Mouse (Mus musculus): ENCODE data around the gene H2afv. TPM values are rescaled to one million over a fixed set of nuclear protein-coding genes. Genes with fewer than 3 reads are reported as not detected.
"Not testable (repeated sequence)": the region's sequence is repeated elsewhere in the genome, so short reads cannot be mapped to it uniquely, and the experiment has no call there.

The H2afv gene
- polyA plus RNA-seq, 1 experiment: 200 TPM

DNA sequence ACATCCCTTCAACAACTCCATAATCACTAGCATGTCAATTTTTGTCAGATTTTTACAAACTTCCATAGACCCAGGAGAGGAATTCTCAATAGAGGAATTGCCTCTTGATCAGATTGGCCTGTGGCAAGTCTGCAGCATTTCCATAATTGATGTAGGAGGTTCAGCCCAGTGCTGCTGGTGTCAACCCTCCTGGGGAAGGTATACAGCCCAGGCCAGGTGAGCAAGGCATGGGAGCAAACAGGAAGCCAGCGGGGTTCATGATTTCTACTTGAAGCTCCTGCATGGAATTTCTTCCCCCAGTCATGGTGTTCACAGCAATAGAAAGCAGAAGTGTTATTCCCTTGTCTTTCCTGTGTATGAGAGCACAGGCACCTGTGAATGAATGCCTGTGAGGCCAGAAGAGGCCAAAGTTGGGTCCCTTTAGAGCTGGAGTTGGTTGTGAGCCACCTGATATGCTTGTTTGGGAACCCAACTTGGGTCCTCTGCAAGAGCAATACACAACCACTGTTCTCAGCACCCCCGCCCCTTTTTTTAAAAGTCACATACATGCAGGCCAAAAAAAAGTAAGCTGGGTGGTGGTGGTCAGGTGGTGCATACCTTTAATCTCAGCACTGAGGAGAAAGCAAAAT is 23.4 kb downstream of the H2afv start:
- no peaks in the 10 kb centered on the region for H3K27me3 ChIP-seq (ENCODE audit: control insufficient read depth, insufficient read depth, low read length, poor library complexity, severe bottlenecking)
- no peaks in the 10 kb centered on the region for H3K9me3 ChIP-seq (replicated peaks; ENCODE audit: control insufficient read depth, insufficient read depth, low read length, poor library complexity, severe bottlenecking)
- H3K36me3 ChIP-seq (ENCODE audit: control insufficient read depth, insufficient read depth, low read length, poor library complexity, severe bottlenecking): peaks cover 55% of the 10 kb centered on the region
- no peak overlapping the region for H3K4me3 ChIP-seq (ENCODE audit: low read depth, low read length)
- peak overlapping the region; percentile 46; the same call in 1 of the 2 replicates for H3K27ac ChIP-seq (ENCODE audit: insufficient read depth, low read length)
- TF ChIP-seq POLR2A (IDR thresholded peaks at IDR 0.05; ENCODE audit: insufficient read depth, low read length) (no peak), EP300 (IDR thresholded peaks at IDR 0.05; ENCODE audit: insufficient read depth, low read depth, low read length) (no peak), CTCF (IDR thresholded peaks at IDR 0.05; ENCODE audit: low read depth, low read length) (no peak)
- H3K9ac ChIP-seq (ENCODE audit: low read depth, poor library complexity, severe bottlenecking): no peak overlapping the region
- no peaks in the 10 kb centered on the region for H3K4me1 ChIP-seq (ENCODE audit: control insufficient read depth, insufficient read depth, low read length)

- TF ChIP-seq POLR2A (IDR thresholded peaks at IDR 0.05; ENCODE audit: insufficient read depth, low read length): no peak
- no peak for TF ChIP-seq CTCF (IDR thresholded peaks at IDR 0.05; ENCODE audit: low read depth, low read length)
- TF ChIP-seq EP300 (IDR thresholded peaks at IDR 0.05; ENCODE audit: insufficient read depth, low read depth, low read length): no peak
- H3K36me3 ChIP-seq (ENCODE audit: control insufficient read depth, insufficient read depth, low read length, poor library complexity, severe bottlenecking): peaks cover 52% of the 10 kb centered on the region
Observed at GRCm38 (mm10) chr11:6420283-6420703, 23.9 kb downstream of the H2afv start.

DNA sequence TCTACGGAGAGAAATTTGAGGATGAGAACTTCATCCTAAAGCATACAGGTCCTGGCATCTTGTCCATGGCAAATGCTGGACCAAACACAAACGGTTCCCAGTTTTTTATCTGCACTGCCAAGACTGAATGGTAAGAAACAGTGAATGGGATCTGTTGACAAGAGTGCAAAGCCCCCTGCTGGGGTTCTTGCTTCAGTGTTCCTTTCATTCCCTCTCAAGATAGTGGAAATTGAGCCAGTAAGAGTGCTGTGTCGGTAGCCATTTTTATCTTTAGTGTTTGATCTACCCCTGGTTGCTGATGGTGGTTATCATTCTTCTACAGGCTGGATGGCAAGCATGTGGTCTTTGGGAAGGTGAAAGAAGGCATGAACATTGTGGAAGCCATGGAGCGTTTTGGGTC is 25.1 kb downstream of the H2afv start:
- not testable (repeated sequence) for H3K4me3 ChIP-seq (ENCODE audit: low read depth, low read length); H3K9me3 ChIP-seq (replicated peaks; ENCODE audit: control insufficient read depth, insufficient read depth, low read length, poor library complexity, severe bottlenecking); H3K27ac ChIP-seq (ENCODE audit: insufficient read depth, low read length); H3K27me3 ChIP-seq (ENCODE audit: control insufficient read depth, insufficient read depth, low read length, poor library complexity, severe bottlenecking); H3K4me1 ChIP-seq (ENCODE audit: control insufficient read depth, insufficient read depth, low read length); H3K9ac ChIP-seq (ENCODE audit: low read depth, poor library complexity, severe bottlenecking)
- H3K36me3 ChIP-seq (ENCODE audit: control insufficient read depth, insufficient read depth, low read length, poor library complexity, severe bottlenecking): peaks cover 47% of the 10 kb centered on the region

More at GRCm38 (mm10) chr11:6420283-6420703, 23.9 kb downstream of the H2afv start:
- Histone ChIP-seq H3K9me3 (replicated peaks; ENCODE audit: control insufficient read depth, insufficient read depth, low read length, poor library complexity, severe bottlenecking) (no peaks in the 10 kb centered on the region), H3K9ac (ENCODE audit: low read depth, poor library complexity, severe bottlenecking) (no peak overlapping the region), H3K27ac (ENCODE audit: insufficient read depth, low read length) (peak overlapping the region; percentile 21; the same call in 1 of the 2 replicates), H3K4me3 (ENCODE audit: low read depth, low read length) (no peak overlapping the region), H3K27me3 (ENCODE audit: control insufficient read depth, insufficient read depth, low read length, poor library complexity, severe bottlenecking) (no peaks in the 10 kb centered on the region), H3K4me1 (ENCODE audit: control insufficient read depth, insufficient read depth, low read length) (no peaks in the 10 kb centered on the region)

- Histone ChIP-seq H3K27me3 (ENCODE audit: control insufficient read depth, insufficient read depth, low read length, poor library complexity, severe bottlenecking) (no peaks in the 10 kb centered on the region), H3K4me1 (ENCODE audit: control insufficient read depth, insufficient read depth, low read length) (no peaks in the 10 kb centered on the region), H3K9me3 (replicated peaks; ENCODE audit: control insufficient read depth, insufficient read depth, low read length, poor library complexity, severe bottlenecking) (no peaks in the 10 kb centered on the region), H3K9ac (ENCODE audit: low read depth, poor library complexity, severe bottlenecking) (peak overlapping the region; percentile 18; the same call in 1 of the 2 replicates), H3K4me3 (ENCODE audit: low read depth, low read length) (no peak overlapping the region), H3K27ac (ENCODE audit: insufficient read depth, low read length) (no peak overlapping the region), H3K36me3 (ENCODE audit: control insufficient read depth, insufficient read depth, low read length, poor library complexity, severe bottlenecking) (peaks cover 45% of the 10 kb centered on the region)
- no peak for TF ChIP-seq CTCF (IDR thresholded peaks at IDR 0.05; ENCODE audit: low read depth, low read length)
- no peak for TF ChIP-seq POLR2A (IDR thresholded peaks at IDR 0.05; ENCODE audit: insufficient read depth, low read length)
- no peak for TF ChIP-seq EP300 (IDR thresholded peaks at IDR 0.05; ENCODE audit: insufficient read depth, low read depth, low read length)
Observed at GRCm38 (mm10) chr11:6418751-6419150, 25.5 kb downstream of the H2afv start.

DNA sequence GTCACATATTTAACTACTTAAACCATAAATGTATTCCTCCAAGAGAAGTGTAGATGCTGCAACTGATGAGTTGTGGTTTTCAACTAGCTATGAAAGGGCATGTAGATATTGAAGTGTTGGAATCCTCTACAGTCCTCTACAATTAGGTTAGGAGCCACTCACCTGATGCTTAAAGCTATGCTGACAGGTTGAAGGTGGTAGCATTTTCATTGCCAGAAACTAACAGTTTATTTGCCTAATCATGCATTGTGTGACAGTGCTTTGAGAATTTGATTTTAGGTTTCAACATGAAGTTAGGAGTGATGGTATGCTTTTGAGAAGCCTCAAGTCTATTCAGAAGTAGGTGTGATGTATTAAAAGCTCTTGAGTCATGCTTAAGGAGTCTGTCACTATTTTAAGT is 26.8 kb downstream of the H2afv start:
- Histone ChIP-seq H3K27ac (ENCODE audit: insufficient read depth, low read length) (no peak overlapping the region), H3K9ac (ENCODE audit: low read depth, poor library complexity, severe bottlenecking) (peak overlapping the region; percentile 99), H3K4me3 (ENCODE audit: low read depth, low read length) (peak overlapping the region; percentile 16), H3K27me3 (ENCODE audit: control insufficient read depth, insufficient read depth, low read length, poor library complexity, severe bottlenecking) (no peaks in the 10 kb centered on the region), H3K9me3 (replicated peaks; ENCODE audit: control insufficient read depth, insufficient read depth, low read length, poor library complexity, severe bottlenecking) (no peaks in the 10 kb centered on the region), H3K36me3 (ENCODE audit: control insufficient read depth, insufficient read depth, low read length, poor library complexity, severe bottlenecking) (peaks cover 44% of the 10 kb centered on the region), H3K4me1 (ENCODE audit: control insufficient read depth, insufficient read depth, low read length) (no peaks in the 10 kb centered on the region)
- TF ChIP-seq POLR2A (IDR thresholded peaks at IDR 0.05; ENCODE audit: insufficient read depth, low read length): no peak
- TF ChIP-seq CTCF (IDR thresholded peaks at IDR 0.05; ENCODE audit: low read depth, low read length): no peak
- TF ChIP-seq EP300 (IDR thresholded peaks at IDR 0.05; ENCODE audit: insufficient read depth, low read depth, low read length): no peak

DNA sequence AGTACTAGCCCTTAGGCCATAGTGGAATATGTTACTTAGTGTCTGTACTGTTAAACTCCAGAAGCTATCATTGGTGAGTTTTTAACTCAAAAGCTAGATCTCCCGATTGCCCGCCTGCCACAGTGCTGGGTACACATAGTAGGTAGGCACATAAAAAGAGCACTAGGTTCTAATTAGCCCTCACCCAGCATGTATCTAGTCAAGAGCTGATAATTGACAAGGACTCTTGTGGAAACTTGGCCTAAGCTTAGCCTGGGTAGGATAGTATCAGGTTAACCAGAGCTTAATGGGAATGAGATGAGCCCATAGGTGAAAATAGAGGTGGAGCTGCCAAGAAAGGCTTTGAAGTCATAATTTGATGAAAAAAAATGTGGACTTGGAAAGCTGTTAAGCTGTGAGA is 27.2 kb downstream of the H2afv start:
- Histone ChIP-seq H3K27me3 (ENCODE audit: control insufficient read depth, insufficient read depth, low read length, poor library complexity, severe bottlenecking) (no peaks in the 10 kb centered on the region), H3K27ac (ENCODE audit: insufficient read depth, low read length) (peak overlapping the region; percentile 90), H3K36me3 (ENCODE audit: control insufficient read depth, insufficient read depth, low read length, poor library complexity, severe bottlenecking) (peaks cover 44% of the 10 kb centered on the region), H3K4me1 (ENCODE audit: control insufficient read depth, insufficient read depth, low read length) (no peaks in the 10 kb centered on the region), H3K4me3 (ENCODE audit: low read depth, low read length) (peak overlapping the region; percentile 92), H3K9ac (ENCODE audit: low read depth, poor library complexity, severe bottlenecking) (peak overlapping the region; percentile 99), H3K9me3 (replicated peaks; ENCODE audit: control insufficient read depth, insufficient read depth, low read length, poor library complexity, severe bottlenecking) (no peaks in the 10 kb centered on the region)
- TF ChIP-seq CTCF (IDR thresholded peaks at IDR 0.05; ENCODE audit: low read depth, low read length) (no peak), POLR2A (IDR thresholded peaks at IDR 0.05; ENCODE audit: insufficient read depth, low read length) (no peak), EP300 (IDR thresholded peaks at IDR 0.05; ENCODE audit: insufficient read depth, low read depth, low read length) (no peak)
